Mouse (Mus musculus): ENCODE measurements at regions not wholly inside any gene's neighbourhood (a gene's known extent, or its start where the extent isn't known, plus 50 kb on each side); places are given as distances from the start of the nearest gene placed in this dataset.

- TF ChIP-seq TAL1 (IDR thresholded peaks at IDR 0.05; ENCODE audit: low read length), result no peak
- TF ChIP-seq GATA1 (IDR thresholded peaks at IDR 0.05; ENCODE audit: low read length), result no peak
These were observed 355.2 kb upstream of the Fam19a5 start for GRCm38 (mm10) chr15:87188816-87189455.
